Mouse (Mus musculus) G1E (cell line): ENCODE data around the gene Zfp458. TPM values are rescaled to one million over a fixed set of nuclear protein-coding genes. Genes with fewer than 3 reads are reported as not detected.

Source experiments
- ATAC-seq: 2 replicates; pipeline ENCODE4 v1.8.0; 2016; ENCODE audit warnings: mild to moderate bottlenecking; ENCODE audit not compliant: insufficient number of reproducible peaks, poor library complexity, low FRiP score, severe bottlenecking; ENCODE audit errors: extremely low read depth
- DNase-seq: peaks from one replicate; pipeline ENCODE4 v3.0.0; 2012; ENCODE audit warnings: low spot score
- H3K27me3 ChIP-seq: 2 replicates; pipeline ENCODE4 v1.6.1; 2012; ENCODE audit warnings: mild to moderate bottlenecking, low read length, inconsistent platforms; ENCODE audit not compliant: insufficient read depth
- H3K36me3 ChIP-seq: replicated peaks from 2 replicates; pipeline ENCODE3; 2012; ENCODE audit warnings: mild to moderate bottlenecking, inconsistent platforms
- H3K4me1 ChIP-seq: 2 replicates; pipeline ENCODE4 v1.6.1; 2012; ENCODE audit warnings: low read depth, low read length, inconsistent platforms, mixed read lengths; ENCODE audit not compliant: insufficient read depth
- H3K4me3 ChIP-seq: 2 replicates; pipeline ENCODE4 v1.5.1; 2012; ENCODE audit warnings: low read depth, mild to moderate bottlenecking, inconsistent platforms, low read length, moderate library complexity, mixed read lengths
- H3K9me3 ChIP-seq: replicated peaks from 2 replicates; pipeline ENCODE4 v1.6.1; 2012; ENCODE audit warnings: inconsistent platforms
- CTCF ChIP-seq: IDR thresholded peaks from 2 replicates; pipeline ENCODE4 v1.5.1; 2012; ENCODE audit warnings: low read depth, low read length, inconsistent platforms, mixed read lengths
- GATA1 ChIP-seq: IDR thresholded peaks from 2 replicates; pipeline ENCODE4 v1.6.1; 2012; ENCODE audit warnings: borderline replicate concordance, low read length, inconsistent platforms, mixed read lengths
- GATA2 ChIP-seq: IDR thresholded peaks from 2 replicates; pipeline ENCODE4 v1.6.1; 2012; ENCODE audit warnings: low read depth, low read length, inconsistent platforms, borderline replicate concordance
- POLR2AphosphoS5 ChIP-seq: IDR thresholded peaks from 2 replicates; pipeline ENCODE4 v1.6.1; 2012; ENCODE audit warnings: low read depth, low read length, inconsistent platforms; ENCODE audit not compliant: insufficient replicate concordance
- TAL1 ChIP-seq: conservative IDR thresholded peaks from 2 replicates; pipeline ENCODE4 v1.6.1; 2012; ENCODE audit warnings: low read depth, low read length, inconsistent platforms, mixed read lengths
- polyA plus RNA-seq: library from polyadenylated mRNA; stranded (reverse); fragments of >175 nt; gene quantifications from 2 replicates; pipeline ENCODE4 v1.2.3, GENCODE M21; 2012
- total RNA-seq, 2 experiments: library from RNA; stranded (forward) in 1 of 2; stranded (reverse) in 1 of 2; fragments of 200-1000 nt in 1 of 2; fragments of >200 nt in 1 of 2; fragmentation: Nextera tagmentation in 1 of 2; gene quantifications; 2 replicates each; pipeline ENCODE4 v1.2.3; 2014 to 2017

Zfp458 gene
- total and polyA plus RNA-seq, 3 experiments = 0.35 to 11.0 (median 6.9) TPM

DNA sequence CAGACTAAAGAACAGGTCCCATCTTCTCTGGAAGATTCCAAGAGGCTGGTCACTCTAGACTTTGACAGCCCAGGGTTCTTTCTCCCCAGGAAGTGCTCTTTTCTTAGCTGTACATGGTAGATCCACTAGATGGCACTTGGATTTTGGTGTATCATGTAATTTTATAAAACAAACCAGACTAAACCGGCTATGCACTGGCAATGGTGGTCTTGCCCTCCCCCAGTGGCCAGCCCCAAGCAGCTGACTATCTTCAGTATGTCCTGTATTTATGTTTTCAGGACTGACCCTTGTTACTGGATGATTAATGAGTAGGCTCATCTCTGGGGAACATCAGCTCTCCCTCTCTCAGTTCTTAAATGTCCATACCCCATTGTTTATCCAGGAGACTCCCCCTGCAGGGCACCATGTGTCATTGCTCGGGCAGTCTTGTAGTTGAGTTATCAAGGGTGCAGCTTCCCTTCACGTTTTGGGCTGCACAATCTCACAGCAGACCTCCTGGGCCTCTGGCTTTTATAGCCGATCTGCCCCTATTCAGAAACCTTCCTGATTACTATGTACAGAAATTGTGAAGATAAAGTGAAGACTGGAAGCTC, 64.2 kb downstream of the Zfp458 start:
- no peaks in the 10 kb centered on the region for H3K4me1 ChIP-seq
- H3K36me3 ChIP-seq = no peaks in the 10 kb centered on the region
- no peak overlapping the region for H3K4me3 ChIP-seq
- no peaks in the 10 kb centered on the region for H3K9me3 ChIP-seq
- no peak; the same call in 1 of the 2 replicates for ATAC-seq
- no peak for TF ChIP-seq GATA2
- TF ChIP-seq GATA1 = no peak
- no peak for TF ChIP-seq POLR2AphosphoS5
- no peak for TF ChIP-seq CTCF
- TF ChIP-seq TAL1 = no peak
- H3K27me3 ChIP-seq = no peaks in the 10 kb centered on the region
- DNase-seq = no peak

Other genes starting within 250 kb of the Zfp458 start
- gene Zfp712, start 217.3 kb downstream of the Zfp458 start, total RNA-seq (2014; fragmentation: Nextera tagmentation) = 9.4 and 10.5 TPM in 2 replicates
- gene Zfp712, start 217.3 kb downstream of the Zfp458 start, total RNA-seq (2017) = 5.1 and 5.3 TPM in 2 replicates
- 0.10 and 0.13 TPM in 2 replicates for gene Zfp712, start 217.3 kb downstream of the Zfp458 start, polyA plus RNA-seq
- 4.6 and 5.1 TPM in 2 replicates for gene Zfp708, start 180.5 kb downstream of the Zfp458 start, total RNA-seq (2014; fragmentation: Nextera tagmentation)
- gene Zfp708, start 180.5 kb downstream of the Zfp458 start, total RNA-seq (2017) = 0.29 TPM in 1 of 2 replicates, not detected in the other
- 0.12 TPM in 1 of 2 replicates, not detected in the other for gene Zfp708, start 180.5 kb downstream of the Zfp458 start, polyA plus RNA-seq
- 6.2 and 12.0 TPM in 2 replicates for gene Gm28557, start 169.9 kb downstream of the Zfp458 start, total RNA-seq (2014; fragmentation: Nextera tagmentation)
- gene Gm28557, start 169.9 kb downstream of the Zfp458 start, total RNA-seq (2017) = 5.3 and 9.3 TPM in 2 replicates
- 0.19 and 0.23 TPM in 2 replicates for gene Gm28557, start 169.9 kb downstream of the Zfp458 start, polyA plus RNA-seq
- gene Rslcan18, start 162.2 kb downstream of the Zfp458 start, total RNA-seq (2014; fragmentation: Nextera tagmentation) = 4.0 and 6.9 TPM in 2 replicates
- 0.49 and 1.4 TPM in 2 replicates for gene Rslcan18, start 162.2 kb downstream of the Zfp458 start, total RNA-seq (2017)
- 0.02 TPM in 1 of 2 replicates, not detected in the other for gene Rslcan18, start 162.2 kb downstream of the Zfp458 start, polyA plus RNA-seq
- 12.4 and 16.3 TPM in 2 replicates for gene Zfp759, start 156.8 kb downstream of the Zfp458 start, total RNA-seq (2014; fragmentation: Nextera tagmentation)
- gene Zfp759, start 156.8 kb downstream of the Zfp458 start, total RNA-seq (2017) = 10.9 and 12.0 TPM in 2 replicates
- gene Zfp759, start 156.8 kb downstream of the Zfp458 start, polyA plus RNA-seq = 0.20 and 0.24 TPM in 2 replicates
- 16.3 and 16.4 TPM in 2 replicates for gene Rsl1, start 105.3 kb downstream of the Zfp458 start, total RNA-seq (2014; fragmentation: Nextera tagmentation)
- gene Rsl1, start 105.3 kb downstream of the Zfp458 start, total RNA-seq (2017) = 10.2 and 10.8 TPM in 2 replicates
- gene Rsl1, start 105.3 kb downstream of the Zfp458 start, polyA plus RNA-seq = 0.25 and 0.29 TPM in 2 replicates
- gene Zfp455, start 84.0 kb downstream of the Zfp458 start, total RNA-seq (2014; fragmentation: Nextera tagmentation) = 3.2 and 4.9 TPM in 2 replicates
- gene Zfp455, start 84.0 kb downstream of the Zfp458 start, total RNA-seq (2017) = 2.6 and 2.7 TPM in 2 replicates
- 0.04 and 0.09 TPM in 2 replicates for gene Zfp455, start 84.0 kb downstream of the Zfp458 start, polyA plus RNA-seq
- gene Zfp457, start 28.0 kb upstream of the Zfp458 start, total RNA-seq (2014; fragmentation: Nextera tagmentation) = 4.4 and 9.2 TPM in 2 replicates
- gene Zfp457, start 28.0 kb upstream of the Zfp458 start, total RNA-seq (2017) = 5.0 and 5.6 TPM in 2 replicates
- gene Zfp457, start 28.0 kb upstream of the Zfp458 start, polyA plus RNA-seq = 0.09 TPM in 1 of 2 replicates, not detected in the other
- 16.1 and 17.1 TPM in 2 replicates for gene Zfp595, start 54.1 kb upstream of the Zfp458 start, total RNA-seq (2014; fragmentation: Nextera tagmentation)
- gene Zfp595, start 54.1 kb upstream of the Zfp458 start, total RNA-seq (2017) = 7.6 and 9.2 TPM in 2 replicates
- 0.09 and 0.23 TPM in 2 replicates for gene Zfp595, start 54.1 kb upstream of the Zfp458 start, polyA plus RNA-seq
- gene Gm28044, start 82.1 kb upstream of the Zfp458 start, total RNA-seq (2014; fragmentation: Nextera tagmentation) = 5.2 and 8.1 TPM in 2 replicates
- gene Gm28044, start 82.1 kb upstream of the Zfp458 start, total RNA-seq (2017) = 4.9 and 7.2 TPM in 2 replicates
- gene Gm28044, start 82.1 kb upstream of the Zfp458 start, polyA plus RNA-seq = not detected in 2 replicates
- 10.3 and 13.4 TPM in 2 replicates for gene Zfp953, start 82.1 kb upstream of the Zfp458 start, total RNA-seq (2014; fragmentation: Nextera tagmentation)
- gene Zfp953, start 82.1 kb upstream of the Zfp458 start, total RNA-seq (2017) = 5.5 and 6.0 TPM in 2 replicates
- gene Zfp953, start 82.1 kb upstream of the Zfp458 start, polyA plus RNA-seq = 0.04 and 0.13 TPM in 2 replicates
- 1.4 and 3.1 TPM in 2 replicates for gene Gm28041, start 97.3 kb upstream of the Zfp458 start, total RNA-seq (2014; fragmentation: Nextera tagmentation)
- 0.52 and 1.4 TPM in 2 replicates for gene Gm28041, start 97.3 kb upstream of the Zfp458 start, total RNA-seq (2017)
- not detected in 2 replicates for gene Gm28041, start 97.3 kb upstream of the Zfp458 start, polyA plus RNA-seq
- 6.1 and 13.1 TPM in 2 replicates for gene Zfp456, start 97.3 kb upstream of the Zfp458 start, total RNA-seq (2014; fragmentation: Nextera tagmentation)
- gene Zfp456, start 97.3 kb upstream of the Zfp458 start, total RNA-seq (2017) = 6.2 and 6.5 TPM in 2 replicates
- gene Zfp456, start 97.3 kb upstream of the Zfp458 start, polyA plus RNA-seq = 0.12 and 0.15 TPM in 2 replicates
- gene Zfp429, start 121.4 kb upstream of the Zfp458 start, total RNA-seq (2014; fragmentation: Nextera tagmentation) = 12.6 and 19.6 TPM in 2 replicates
- 4.0 and 9.5 TPM in 2 replicates for gene Zfp429, start 121.4 kb upstream of the Zfp458 start, total RNA-seq (2017)
- 0.65 and 1.2 TPM in 2 replicates for gene Zfp429, start 121.4 kb upstream of the Zfp458 start, polyA plus RNA-seq
- gene Zfp459, start 143.0 kb upstream of the Zfp458 start, total RNA-seq (2014; fragmentation: Nextera tagmentation) = not detected in 2 replicates
- 0.05 and 0.06 TPM in 2 replicates for gene Zfp459, start 143.0 kb upstream of the Zfp458 start, total RNA-seq (2017)
- not detected in 2 replicates for gene Zfp459, start 143.0 kb upstream of the Zfp458 start, polyA plus RNA-seq
- 35.1 and 39.2 TPM in 2 replicates for gene Zfp874a, start 173.2 kb upstream of the Zfp458 start, total RNA-seq (2014; fragmentation: Nextera tagmentation)
- gene Zfp874a, start 173.2 kb upstream of the Zfp458 start, total RNA-seq (2017) = 11.3 and 13.2 TPM in 2 replicates
- 0.45 and 0.70 TPM in 2 replicates for gene Zfp874a, start 173.2 kb upstream of the Zfp458 start, polyA plus RNA-seq
- gene Zfp874b, start 205.8 kb upstream of the Zfp458 start, total RNA-seq (2014; fragmentation: Nextera tagmentation) = 32.2 and 37.7 TPM in 2 replicates
- 18.6 and 22.0 TPM in 2 replicates for gene Zfp874b, start 205.8 kb upstream of the Zfp458 start, total RNA-seq (2017)
- gene Zfp874b, start 205.8 kb upstream of the Zfp458 start, polyA plus RNA-seq = 0.63 and 0.69 TPM in 2 replicates
- gene Zfp58, start 222.1 kb upstream of the Zfp458 start, total RNA-seq (2014; fragmentation: Nextera tagmentation) = 18.7 and 26.3 TPM in 2 replicates
- gene Zfp58, start 222.1 kb upstream of the Zfp458 start, total RNA-seq (2017) = 13.6 and 14.2 TPM in 2 replicates
- 0.40 and 0.80 TPM in 2 replicates for gene Zfp58, start 222.1 kb upstream of the Zfp458 start, polyA plus RNA-seq
- 3.2 and 4.3 TPM in 2 replicates for gene Gm26965, start 247.7 kb upstream of the Zfp458 start, total RNA-seq (2014; fragmentation: Nextera tagmentation)
- gene Gm26965, start 247.7 kb upstream of the Zfp458 start, total RNA-seq (2017) = 0.55 TPM in 1 of 2 replicates, not detected in the other
- gene Gm26965, start 247.7 kb upstream of the Zfp458 start, polyA plus RNA-seq = not detected in 2 replicates
- gene Zfp87, start 247.7 kb upstream of the Zfp458 start, total RNA-seq (2014; fragmentation: Nextera tagmentation) = 35.0 and 43.3 TPM in 2 replicates
- 31.5 and 32.8 TPM in 2 replicates for gene Zfp87, start 247.7 kb upstream of the Zfp458 start, total RNA-seq (2017)
- 0.86 and 1.3 TPM in 2 replicates for gene Zfp87, start 247.7 kb upstream of the Zfp458 start, polyA plus RNA-seq